Mouse (Mus musculus) testis, adult 2 months (tissue): ENCODE measurements around the gene Trp53i13.

Experiments
- CTCF ChIP-seq: fragments of 200-500 bp; IDR thresholded peaks from 2 replicates; pipeline ENCODE4 v1.5.1; 2012; ENCODE audit warnings: low read depth, mild to moderate bottlenecking, inconsistent platforms, low read length, moderate library complexity; ENCODE audit not compliant: control insufficient read depth, insufficient read depth, insufficient replicate concordance
- POLR2A ChIP-seq: fragments of 200-500 bp; IDR thresholded peaks from 2 replicates; pipeline ENCODE4 v1.6.1; 2012; ENCODE audit warnings: low read depth, mild to moderate bottlenecking, inconsistent platforms, low read length, moderate library complexity; ENCODE audit not compliant: control insufficient read depth

DNA sequence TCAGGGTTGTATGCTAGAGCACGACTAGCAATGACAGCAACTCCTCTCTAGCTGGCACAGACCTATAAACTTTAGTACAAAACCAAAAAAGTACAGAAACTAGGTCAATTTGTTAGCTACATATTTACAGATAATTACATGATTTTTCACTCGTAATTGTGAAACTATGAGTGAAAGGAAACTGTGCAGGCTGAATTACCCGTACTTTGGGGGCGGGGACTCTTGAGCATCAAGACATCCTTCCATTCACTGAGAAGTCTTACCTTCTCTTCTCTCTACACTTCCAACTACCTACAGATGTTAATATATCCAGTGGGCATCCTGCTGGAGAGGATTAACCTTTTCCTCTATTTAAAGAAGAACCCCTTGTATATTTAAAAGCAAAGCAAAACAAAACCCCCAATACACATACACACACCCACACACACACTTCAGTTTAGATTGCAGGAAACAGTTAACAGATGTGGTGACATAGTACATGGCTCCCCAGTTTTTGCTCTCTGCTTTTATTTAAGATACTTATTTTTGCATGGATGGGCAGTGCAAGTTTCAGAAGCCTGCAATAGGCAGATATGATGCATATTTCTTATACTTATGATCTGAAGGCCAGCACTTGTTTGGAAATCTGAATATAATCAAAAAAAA lies 16.5 kb upstream of the Trp53i13 start:
- TF ChIP-seq POLR2A (no peak), CTCF (no peak)
